Mouse (Mus musculus) mesoderm, embryonic 11.5 days (tissue): ENCODE measurements around the gene Spire2.

Source experiments
- DNase-seq: peaks from one replicate; pipeline ENCODE4 v3.0.0-alpha.2; 2012; ENCODE audit warnings: low read depth, low spot score

The Spire2 gene

DNA sequence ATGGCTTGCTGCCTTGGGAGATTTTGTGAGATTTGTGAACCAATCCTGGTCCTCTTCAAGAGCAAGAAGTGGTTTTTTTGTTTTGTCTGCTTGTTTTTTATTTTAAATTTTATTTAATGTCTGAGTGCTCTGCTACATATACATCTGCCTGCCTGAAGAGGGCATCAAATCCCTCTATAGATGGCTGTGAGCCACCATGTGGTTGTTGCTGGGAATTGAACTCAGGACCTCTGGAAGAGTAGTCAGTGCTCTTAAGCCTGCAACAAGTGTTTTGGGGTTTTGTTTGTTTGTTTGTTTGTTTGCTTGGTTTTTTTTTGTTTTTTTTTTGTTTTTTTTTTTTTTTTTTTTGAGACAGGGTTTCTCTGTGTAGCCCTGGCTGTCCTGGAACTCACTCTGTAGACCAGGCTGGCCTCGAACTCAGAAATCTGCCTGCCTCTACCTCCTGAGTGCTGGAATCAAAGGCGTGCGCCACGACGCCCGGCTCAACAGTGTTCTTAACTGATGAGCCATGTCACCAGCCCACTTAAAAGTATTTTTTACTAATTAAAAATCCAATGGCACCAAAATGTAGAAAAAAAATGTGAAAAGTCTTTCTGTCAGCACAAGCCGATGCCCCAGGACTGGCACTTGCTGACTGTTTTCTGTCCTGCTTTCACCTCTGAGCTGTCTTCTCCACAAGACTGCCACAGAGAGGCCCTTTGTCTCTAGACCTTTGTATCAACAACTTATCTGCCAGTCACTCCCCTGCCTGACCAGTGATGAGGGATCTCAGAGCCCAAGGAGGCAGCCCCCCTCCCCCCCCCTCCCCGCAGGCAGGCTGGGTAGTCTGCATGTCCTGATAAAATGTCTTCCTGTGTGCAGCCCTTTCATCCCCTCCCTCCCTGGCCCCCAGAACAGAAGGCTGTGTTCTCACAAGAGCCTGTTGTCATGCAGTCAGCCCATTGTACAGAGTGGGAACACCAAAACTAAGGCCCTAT lies 83.7 kb downstream of the Spire2 start:
- DNase-seq: peak; percentile 37

GRCm38 (mm10) chr8:123416944-123417555 lies 84.5 kb downstream of the Spire2 start:
- DNase-seq: no peak
